Mouse (Mus musculus) thymus, adult 2 months (tissue): ENCODE measurements at regions not wholly inside any gene's neighbourhood (a gene's known extent, or its start where the extent isn't known, plus 50 kb on each side); places are given as distances from the start of the nearest gene placed in this dataset.

Experiments
- CTCF ChIP-seq: fragments of 200-500 bp; IDR thresholded peaks from 2 replicates; pipeline ENCODE4 v1.5.1; 2012; ENCODE audit warnings: mild to moderate bottlenecking, control low read depth, low read length, moderate library complexity, borderline replicate concordance; ENCODE audit not compliant: control insufficient read depth, poor library complexity, insufficient read depth; ENCODE audit errors: extremely low read depth
- POLR2A ChIP-seq: fragments of 200-500 bp; IDR thresholded peaks from 2 replicates; pipeline ENCODE4 v1.6.1; 2012; ENCODE audit warnings: mild to moderate bottlenecking, low read length, control low read depth, moderate library complexity; ENCODE audit not compliant: control insufficient read depth, poor library complexity, insufficient read depth; ENCODE audit errors: extremely low read depth

- no peak for TF ChIP-seq CTCF
- TF ChIP-seq POLR2A = no peak
Measured at GRCm38 (mm10) chr5:119158171-119158570, 512.3 kb upstream of the Tbx3 start.
